Mouse (Mus musculus) CH12.LX (cell line): ENCODE data around the gene Fgfr2. TPM values are rescaled to one million over a fixed set of nuclear protein-coding genes. Genes with fewer than 3 reads are reported as not detected.

ENCODE experiments used
- DNase-seq: peaks from one replicate; pipeline ENCODE4 v3.0.0-alpha.2; 2013; ENCODE audit errors: extremely low read depth
- H3K27ac ChIP-seq: 2 replicates; pipeline ENCODE4 v1.5.1; 2012; ENCODE audit warnings: low read depth, mild to moderate bottlenecking, control low read depth, moderate library complexity; ENCODE audit not compliant: insufficient read depth
- H3K27me3 ChIP-seq: replicated peaks from 2 replicates; pipeline ENCODE3; 2012; ENCODE audit warnings: inconsistent platforms
- H3K36me3 ChIP-seq, 2 experiments: replicated peaks in 1 of 2; 2 replicates each; pipeline versions ENCODE3 to v1.6.1; 2012; ENCODE audit warnings: inconsistent platforms in 1 of 2, low read length in 1 of 2, mild to moderate bottlenecking in 1 of 2, mixed read lengths in 1 of 2, moderate library complexity in 1 of 2; ENCODE audit not compliant: control insufficient read depth in 1 of 2, insufficient read depth in 1 of 2
- H3K4me1 ChIP-seq, 2 experiments: 2 replicates each; pipeline ENCODE4 v1.6.1; 2012; ENCODE audit warnings: inconsistent platforms in 1 of 2, moderate library complexity in 1 of 2; ENCODE audit not compliant: insufficient read depth in 2 of 2, control insufficient read depth in 1 of 2
- H3K4me2 ChIP-seq: 2 replicates; pipeline ENCODE4 v1.6.1; 2012; ENCODE audit warnings: low read depth, mild to moderate bottlenecking, control low read depth; ENCODE audit not compliant: poor library complexity, insufficient read depth, severe bottlenecking
- H3K4me3 ChIP-seq, 3 experiments: fragments of 150-350 bp in 1 of 3; sonication (generic) in 1 of 3; replicated peaks in 1 of 3; 2 replicates each; pipeline versions ENCODE3 to v1.5.1; 2011 to 2012; ENCODE audit warnings: low read depth in 2 of 3, low read length in 2 of 3, mild to moderate bottlenecking in 2 of 3, moderate library complexity in 2 of 3, control low read depth in 1 of 3, improper control_type of control experiment in 1 of 3, inconsistent platforms in 1 of 3, mixed read lengths in 1 of 3; ENCODE audit not compliant: poor library complexity in 1 of 3
- H3K79me2 ChIP-seq: replicated peaks from 2 replicates; pipeline ENCODE4 v1.6.1; 2012; ENCODE audit warnings: mild to moderate bottlenecking, moderate library complexity; ENCODE audit not compliant: control insufficient read depth, poor library complexity, insufficient read depth, severe bottlenecking; ENCODE audit errors: extremely low read depth
- H3K9ac ChIP-seq: 2 replicates; pipeline ENCODE4 v1.6.1; 2012; ENCODE audit warnings: low read depth, mild to moderate bottlenecking, control low read depth, moderate library complexity; ENCODE audit not compliant: insufficient read depth
- H3K9me3 ChIP-seq: replicated peaks from 2 replicates; pipeline ENCODE3; 2012; ENCODE audit warnings: low read length, inconsistent platforms, mixed read lengths
- BHLHE40 ChIP-seq: IDR thresholded peaks from 2 replicates; pipeline ENCODE4 v1.6.1; 2011; ENCODE audit warnings: mild to moderate bottlenecking, low read depth, low read length, improper control_type of control experiment
- CHD2 ChIP-seq: IDR thresholded peaks from 2 replicates; pipeline ENCODE4 v1.6.1; 2011; ENCODE audit warnings: low read length, improper control_type of control experiment
- CTCF ChIP-seq, 2 experiments: IDR thresholded peaks in 1 of 2; conservative IDR thresholded peaks in 1 of 2; 2 replicates each; pipeline ENCODE4 v1.5.1; 2011 to 2012; ENCODE audit warnings: low read depth in 2 of 2, low read length in 2 of 2, improper control_type of control experiment in 1 of 2, inconsistent platforms in 1 of 2, mild to moderate bottlenecking in 1 of 2, moderate library complexity in 1 of 2
- E2F4 ChIP-seq: IDR thresholded peaks from 2 replicates; pipeline ENCODE4 v1.6.1; 2011; ENCODE audit warnings: low read depth, low read length, improper control_type of control experiment; ENCODE audit not compliant: insufficient replicate concordance
- ELF1 ChIP-seq: IDR thresholded peaks from 2 replicates; pipeline ENCODE4 v1.6.1; 2014; ENCODE audit warnings: low read depth, mild to moderate bottlenecking, inconsistent platforms, low read length, improper control_type of control experiment
- EP300 ChIP-seq: IDR thresholded peaks from 2 replicates; pipeline ENCODE4 v1.6.1; 2011; ENCODE audit warnings: low read length, improper control_type of control experiment
- ETS1 ChIP-seq: conservative IDR thresholded peaks from 2 replicates; pipeline ENCODE4 v1.6.1; 2012; ENCODE audit warnings: low read depth, mild to moderate bottlenecking, inconsistent platforms, low read length, improper control_type of control experiment, moderate library complexity
- GABPA ChIP-seq: IDR thresholded peaks from 2 replicates; pipeline ENCODE4 v1.6.1; 2012; ENCODE audit warnings: low read depth, low read length, improper control_type of control experiment, inconsistent platforms; ENCODE audit not compliant: insufficient replicate concordance
- IRF4 ChIP-seq: IDR thresholded peaks from 2 replicates; pipeline ENCODE4 v1.6.1; 2014; ENCODE audit warnings: low read depth, mild to moderate bottlenecking, inconsistent platforms, low read length, improper control_type of control experiment
- JUN ChIP-seq: IDR thresholded peaks from 2 replicates; pipeline ENCODE4 v1.6.1; 2011; ENCODE audit warnings: low read depth, mild to moderate bottlenecking, low read length, improper control_type of control experiment, moderate library complexity; ENCODE audit not compliant: insufficient read depth
- JUND ChIP-seq: conservative IDR thresholded peaks from 2 replicates; pipeline ENCODE4 v1.6.1; 2011; ENCODE audit warnings: low read depth, low read length, improper control_type of control experiment
- KAT2A ChIP-seq: IDR thresholded peaks from 2 replicates; pipeline ENCODE4 v1.6.1; 2012; ENCODE audit warnings: low read length, improper control_type of control experiment, inconsistent platforms; ENCODE audit not compliant: insufficient replicate concordance
- MAX ChIP-seq: IDR thresholded peaks from 2 replicates; pipeline ENCODE4 v1.6.1; 2011; ENCODE audit warnings: low read length, improper control_type of control experiment
- MEF2A ChIP-seq: IDR thresholded peaks from 2 replicates; pipeline ENCODE4 v1.6.1; 2014; ENCODE audit warnings: low read depth, mild to moderate bottlenecking, inconsistent platforms, low read length, improper control_type of control experiment, borderline replicate concordance
- MYC ChIP-seq: IDR thresholded peaks from 2 replicates; pipeline ENCODE4 v1.6.1; 2011; ENCODE audit warnings: low read depth, mild to moderate bottlenecking, improper control_type of control experiment, low read length
- NRF1 ChIP-seq: IDR thresholded peaks from 2 replicates; pipeline ENCODE4 v1.6.1; 2014; ENCODE audit warnings: low read depth, mild to moderate bottlenecking, inconsistent platforms, low read length, improper control_type of control experiment, moderate library complexity
- POLR2AphosphoS2 ChIP-seq: IDR thresholded peaks from 2 replicates; pipeline ENCODE4 v1.6.1; 2011; ENCODE audit warnings: low read depth, low read length, improper control_type of control experiment
- RAD21 ChIP-seq: IDR thresholded peaks from 2 replicates; pipeline ENCODE4 v1.6.1; 2011; ENCODE audit warnings: low read depth, mild to moderate bottlenecking, low read length, improper control_type of control experiment, moderate library complexity
- RCOR1 ChIP-seq: conservative IDR thresholded peaks from 2 replicates; pipeline ENCODE4 v1.6.1; 2012; ENCODE audit warnings: low read depth, mild to moderate bottlenecking, inconsistent platforms, low read length, improper control_type of control experiment
- TCF12 ChIP-seq: IDR thresholded peaks from 2 replicates; pipeline ENCODE4 v1.6.1; 2014; ENCODE audit warnings: low read depth, mild to moderate bottlenecking, inconsistent platforms, low read length, improper control_type of control experiment
- UBTF ChIP-seq: IDR thresholded peaks from 2 replicates; pipeline ENCODE4 v1.6.1; 2012; ENCODE audit warnings: low read depth, mild to moderate bottlenecking, inconsistent platforms, low read length, improper control_type of control experiment, moderate library complexity
- USF2 ChIP-seq: conservative IDR thresholded peaks from 2 replicates; pipeline ENCODE4 v1.6.1; 2011; ENCODE audit warnings: low read depth, low read length, improper control_type of control experiment
- ZC3H11A ChIP-seq: IDR thresholded peaks from 2 replicates; pipeline ENCODE4 v1.6.1; 2012; ENCODE audit warnings: low read depth, mild to moderate bottlenecking, inconsistent platforms, low read length, improper control_type of control experiment
- ZKSCAN1 ChIP-seq: IDR thresholded peaks from 2 replicates; pipeline ENCODE4 v1.6.1; 2012; ENCODE audit warnings: low read depth, inconsistent platforms, low read length, improper control_type of control experiment, borderline replicate concordance
- ZMIZ1 ChIP-seq: IDR thresholded peaks from 2 replicates; pipeline ENCODE4 v1.6.1; 2012; ENCODE audit warnings: low read depth, mild to moderate bottlenecking, inconsistent platforms, low read length, improper control_type of control experiment
- dilution Hi-C: fragments of 300-500 bp; cut with MboI; formaldehyde crosslinking; loops from 2 replicates; pipeline ENCODE4 v1.14.3; 2020; ENCODE audit warnings: low sequenced_read_pairs; ENCODE audit not compliant: extremely low pct_unique_long_range_greater_than_20kb, extremely low pct_ligation_motif_present
- in situ Hi-C: fragments of 300-500 bp; cut with MboI; formaldehyde crosslinking; loops from 3 replicates; pipeline ENCODE4 v1.14.3; 2019; ENCODE audit warnings: low sequenced_read_pairs, low pct_ligation_motif_present, low pct_unique_long_range_greater_than_20kb, mixed read lengths
- polyA plus RNA-seq: library from polyadenylated mRNA; unstranded; fragments of >175 nt; gene quantifications from 2 replicates; pipeline ENCODE4 v1.2.1, GENCODE M21; 2012; ENCODE audit warnings: low read depth; ENCODE audit not compliant: insufficient read length
- total RNA-seq, 2 experiments: library from RNA; depleted of rRNA; stranded (reverse); fragments of 300-350 nt in 1 of 2; fragments of >200 nt in 1 of 2; gene quantifications; 2 replicates each; pipeline ENCODE4 v1.2.3; 2012 to 2014

The Fgfr2 gene
- total and polyA plus RNA-seq, 3 experiments: not detected

DNA sequence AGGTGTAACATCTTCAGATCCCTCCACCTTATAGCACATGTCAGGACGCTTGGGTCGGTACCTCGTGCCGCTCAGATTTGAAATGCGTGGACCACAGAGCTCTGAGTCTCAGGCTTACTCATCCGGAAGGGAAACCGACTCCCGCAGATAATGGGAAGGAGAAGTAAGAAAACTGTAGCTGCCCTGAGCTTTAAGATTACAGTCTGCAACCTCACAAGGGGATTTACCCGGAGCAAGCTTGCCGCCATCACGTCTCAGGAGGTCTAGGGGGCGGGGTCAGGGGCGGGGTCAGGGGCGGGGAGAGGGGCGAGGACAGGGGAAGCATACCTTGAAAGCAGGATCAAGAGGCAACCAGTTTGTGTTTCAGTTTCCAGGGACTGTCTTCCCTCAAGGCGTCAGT lies 2310.7 kb downstream of the Fgfr2 start:
- peak; percentile 79 for DNase-seq
- dilution Hi-C loops: no loop called here
- TF ChIP-seq POLR2AphosphoS2 (no peak), ELF1 (no peak), EP300 (peak; percentile 55), MEF2A (no peak), MYC (peak; percentile 68; the same call in 1 of the 2 replicates), GABPA (no peak), IRF4 (peak; percentile 39; the same call in 1 of the 2 replicates), BHLHE40 (peak; percentile 81), MAX (peak; percentile 74), RCOR1 (no peak), RAD21 (no peak), TCF12 (0 out of 2 replicates have a peak, but pooled peaks have one; percentile 18)
- TF ChIP-seq, all 38 proteins: peak for 6
- H3K9me3 ChIP-seq: peaks cover 2% of the 10 kb centered on the region
- no peaks in the 10 kb centered on the region for H3K79me2 ChIP-seq
- in situ Hi-C loops: no loop called here
- H3K9ac ChIP-seq: no peak overlapping the region
- H3K4me3 ChIP-seq: no peak overlapping the region
- no peaks in the 10 kb centered on the region for H3K36me3 ChIP-seq
- no peak overlapping the region for H3K27ac ChIP-seq
- H3K4me2 ChIP-seq: peak overlapping the region; percentile 30; the same call in 1 of the 2 replicates
- peaks cover 2 to 16% of the 10 kb centered on the region in 2 experiments; a peak in 3 of 4 replicates for H3K4me1 ChIP-seq
- H3K27me3 ChIP-seq: peaks cover 57% of the 10 kb centered on the region

DNA sequence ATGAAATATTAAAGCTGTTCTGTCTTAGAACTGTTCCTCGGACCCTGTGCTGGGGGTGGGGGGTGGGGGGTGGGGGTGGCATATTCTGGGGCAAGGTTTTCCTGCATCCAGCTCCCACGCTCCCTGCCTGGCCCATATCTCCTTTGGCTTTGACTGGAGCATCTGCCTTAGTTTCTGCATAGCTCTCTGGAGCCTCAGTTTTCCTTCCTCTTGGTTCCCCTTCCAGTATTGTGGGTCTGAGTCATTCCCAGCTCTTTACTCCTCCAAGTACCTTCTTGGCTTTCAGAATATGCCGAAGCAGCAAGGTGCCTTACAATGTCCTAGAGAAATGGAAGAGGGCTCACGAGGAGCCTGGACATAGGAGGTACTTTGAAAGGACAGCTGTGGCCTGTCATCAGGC lies 2312.9 kb downstream of the Fgfr2 start:
- Histone ChIP-seq H3K4me2 (no peak overlapping the region), H3K36me3 (no peaks in the 10 kb centered on the region), H3K27ac (no peak overlapping the region), H3K4me3 (no peak overlapping the region), H3K9me3 (peaks cover 2% of the 10 kb centered on the region), H3K27me3 (peaks cover 55% of the 10 kb centered on the region), H3K4me1 (peaks cover 2 to 16% of the 10 kb centered on the region in 2 experiments; a peak in 3 of 4 replicates), H3K9ac (no peak overlapping the region), H3K79me2 (no peaks in the 10 kb centered on the region)
- TF ChIP-seq JUND: no peak
- TF ChIP-seq E2F4: no peak
- in situ Hi-C loops: no loop called here
- DNase-seq: no peak
- dilution Hi-C loops: no loop called here

DNA sequence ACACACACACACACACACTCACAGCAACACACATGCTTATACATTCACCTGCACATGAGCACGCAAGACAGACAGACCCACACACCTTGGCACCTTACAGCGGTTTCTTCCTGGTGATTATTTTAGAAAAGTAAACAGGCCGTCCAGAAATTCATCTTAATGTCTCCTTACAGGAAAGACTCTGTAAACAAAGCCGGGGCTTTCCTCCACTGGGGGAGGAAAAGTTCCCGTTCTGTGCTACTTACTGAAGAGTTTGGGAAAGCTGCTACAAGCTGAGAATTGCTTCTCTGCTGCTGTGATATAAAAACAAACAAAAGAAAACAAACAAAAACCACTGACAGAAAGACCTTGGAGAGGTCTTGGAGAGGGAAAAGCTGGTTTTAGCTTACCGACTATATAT lies 2314.5 kb downstream of the Fgfr2 start:
- no peak for DNase-seq
- H3K4me3 ChIP-seq: no peak overlapping the region
- peaks cover 2 to 16% of the 10 kb centered on the region in 2 experiments; a peak in 3 of 4 replicates for H3K4me1 ChIP-seq
- in situ Hi-C loops (no loop called here), dilution Hi-C loops (no loop called here)
- H3K9ac ChIP-seq: no peak overlapping the region
- H3K79me2 ChIP-seq: no peaks in the 10 kb centered on the region
- no peaks in the 10 kb centered on the region for H3K36me3 ChIP-seq
- H3K27me3 ChIP-seq: peaks cover 58% of the 10 kb centered on the region
- peaks cover 2% of the 10 kb centered on the region for H3K9me3 ChIP-seq
- no peak for TF ChIP-seq MEF2A
- TF ChIP-seq E2F4: no peak
- no peak for TF ChIP-seq ETS1
- no peak for TF ChIP-seq CHD2
- no peak for TF ChIP-seq JUN
- no peak for TF ChIP-seq NRF1
- TF ChIP-seq KAT2A: no peak
- no peak for TF ChIP-seq MAX
- no peak for TF ChIP-seq ELF1
- no peak for TF ChIP-seq CTCF (conservative IDR thresholded peaks at IDR 0.05 in 1 of 2, IDR thresholded peaks at IDR 0.05 in 1 of 2; ENCODE audit: low read depth in 2 of 2, low read length in 2 of 2)
- TF ChIP-seq TCF12: no peak
- no peak for TF ChIP-seq MYC
- no peak for TF ChIP-seq IRF4
- TF ChIP-seq UBTF: no peak
- no peak for TF ChIP-seq ZMIZ1
- no peak for TF ChIP-seq USF2
- no peak for TF ChIP-seq ZKSCAN1
- no peak for TF ChIP-seq ZC3H11A
- TF ChIP-seq EP300: no peak
- no peak overlapping the region for H3K27ac ChIP-seq
- H3K4me2 ChIP-seq: no peak overlapping the region
